Mouse (Mus musculus): ENCODE measurements around the gene Lss.
A peak's percentile ranks its signal among the peaks of the same experiment; 100 is the strongest.

GRCm38 (mm10) chr10:76493527-76493926 lies 37.9 kb upstream of the Lss start:
- 0 out of 2 replicates have a peak, but pooled peaks have one; percentile 13 for TF ChIP-seq CTCF (IDR thresholded peaks at IDR 0.05; ENCODE audit: extremely low read depth, insufficient read depth, low read length)
- no peak for TF ChIP-seq POLR2A (IDR thresholded peaks at IDR 0.05; ENCODE audit: extremely low read depth, insufficient read depth, low read length)

Measured in cortical plate, adult 2 months (tissue).